Comparison of ENCODE assay signal across 8 mouse cellular contexts in genomic region chr6:29204932-29205614, GRCm38 (mm10). TPM values are rescaled to one million over a fixed set of nuclear protein-coding genes. Genes with fewer than 3 reads are reported as not detected.
A peak's percentile ranks its signal among the peaks of the same experiment; 100 is the strongest.
DNase-seq lines count a peak whose midpoint lies in the region; ATAC-seq and TF ChIP-seq lines count a peak whose summit lies in the region.

No protein-coding gene starts in this region.

- no peak overlapping the region for H3K4me3 ChIP-seq in embryonic fibroblast, embryonic 13.5 days (ENCODE audit: insufficient read depth, low read length)
- no peak overlapping the region for H3K4me3 ChIP-seq in hindbrain, embryonic 13.5 days
- no peak overlapping the region for H3K4me3 ChIP-seq in liver, embryonic 14.5 days (ENCODE audit: insufficient read depth in 1 of 2, low read depth in 2 of 2, low read length in 2 of 2)
- no peak overlapping the region for H3K4me3 ChIP-seq in neural tube, embryonic 11.5 days (ENCODE audit: low read depth, low read length)

- no peaks in the 10 kb centered on the region for H3K9me3 ChIP-seq in hindbrain, embryonic 13.5 days
- no peaks in the 10 kb centered on the region for H3K9me3 ChIP-seq in liver, embryonic 14.5 days (ENCODE audit: control insufficient read depth, low read length)
- no peaks in the 10 kb centered on the region for H3K9me3 ChIP-seq in neural tube, embryonic 11.5 days (ENCODE audit: control insufficient read depth, low read length)

- H3K36me3 ChIP-seq in hindbrain, embryonic 13.5 days, result peaks cover 68% of the 10 kb centered on the region
- H3K36me3 ChIP-seq in liver, embryonic 14.5 days (replicated peaks; ENCODE audit: control insufficient read depth, insufficient read depth, low read depth), result no peaks in the 10 kb centered on the region
- H3K36me3 ChIP-seq in neural tube, embryonic 11.5 days (ENCODE audit: control insufficient read depth, insufficient read depth, low read length), result peaks cover 2% of the 10 kb centered on the region

- no peak for TF ChIP-seq EP300 in liver, embryonic 14.5 days (IDR thresholded peaks at IDR 0.05; ENCODE audit: low read depth)

- no peak overlapping the region for H3K9ac ChIP-seq in hindbrain, embryonic 13.5 days
- H3K9ac ChIP-seq in liver, embryonic 14.5 days (replicated peaks), result no peak overlapping the region
- H3K9ac ChIP-seq in neural tube, embryonic 11.5 days (ENCODE audit: low read length), result no peak overlapping the region

- peak; percentile 31 for ATAC-seq in hindbrain, embryonic 13.5 days (ENCODE audit: low FRiP score)
- no peak for ATAC-seq in liver, embryonic 14.5 days (ENCODE audit: insufficient read depth)
- ATAC-seq in neural tube, embryonic 11.5 days (ENCODE audit: insufficient read depth, low FRiP score, low TSS enrichment), result no peak

- TF ChIP-seq POLR2A in embryonic fibroblast, embryonic 13.5 days (IDR thresholded peaks at IDR 0.05; ENCODE audit: low read depth, low read length), result no peak

- WGBS in hindbrain, embryonic 13.5 days, result 57% methylated on average over 15 of the region's 15 CpGs
- WGBS in liver, embryonic 14.5 days (ENCODE audit: insufficient replicate concordance), result 47% methylated on average over 15 of the region's 15 CpGs
- WGBS in neural tube, embryonic 11.5 days, result 58% methylated on average over 15 of the region's 15 CpGs

- no peak overlapping the region for H3K4me2 ChIP-seq in hindbrain, embryonic 13.5 days
- H3K4me2 ChIP-seq in liver, embryonic 14.5 days (ENCODE audit: low read depth), result no peak overlapping the region
- H3K4me2 ChIP-seq in neural tube, embryonic 11.5 days (ENCODE audit: low read depth), result no peak overlapping the region

- H3K27ac ChIP-seq in embryonic fibroblast, embryonic 13.5 days (ENCODE audit: insufficient read depth, low read length), result no peak overlapping the region
- no peak overlapping the region for H3K27ac ChIP-seq in hindbrain, embryonic 13.5 days
- no peak overlapping the region for H3K27ac ChIP-seq in liver, embryonic 14.5 days
- no peak overlapping the region for H3K27ac ChIP-seq in neural tube, embryonic 11.5 days (ENCODE audit: low read depth, low read length)

- peaks cover 9% of the 10 kb centered on the region; the same call in 1 of the 2 replicates for H3K27me3 ChIP-seq in hindbrain, embryonic 13.5 days
- no peaks in the 10 kb centered on the region for H3K27me3 ChIP-seq in liver, embryonic 14.5 days (ENCODE audit: control insufficient read depth, insufficient read depth, low read length)
- no peaks in the 10 kb centered on the region for H3K27me3 ChIP-seq in neural tube, embryonic 11.5 days (ENCODE audit: control insufficient read depth, insufficient read depth, low read length)

- peak; percentile 54; the same call in 1 of the 2 replicates for TF ChIP-seq CTCF in embryonic fibroblast, embryonic 13.5 days (IDR thresholded peaks at IDR 0.05; ENCODE audit: borderline replicate concordance, insufficient read depth, low read length)
- TF ChIP-seq CTCF in liver, embryonic 14.5 days (IDR thresholded peaks at IDR 0.05; ENCODE audit: low read depth), result peak; percentile 85

- peaks cover 5% of the 10 kb centered on the region; the same call in 1 of the 2 replicates for H3K4me1 ChIP-seq in embryonic fibroblast, embryonic 13.5 days (ENCODE audit: control insufficient read depth, insufficient read depth, low read length)
- H3K4me1 ChIP-seq in hindbrain, embryonic 13.5 days (replicated peaks), result peaks cover 15% of the 10 kb centered on the region
- no peaks in the 10 kb centered on the region for H3K4me1 ChIP-seq in liver, embryonic 14.5 days (replicated peaks; ENCODE audit: control insufficient read depth in 2 of 2, insufficient read depth in 2 of 2, low read length in 1 of 2)
- no peaks in the 10 kb centered on the region for H3K4me1 ChIP-seq in neural tube, embryonic 11.5 days (ENCODE audit: control insufficient read depth, insufficient read depth, low read length)

- peak; percentile 34 to 52 for DNase-seq in right cerebral cortex, adult 2 months (ENCODE audit: low spot score in 2 of 2)
- no peak for DNase-seq in right cerebral cortex, postnatal 36 days (ENCODE audit: low spot score in 2 of 2)
- peak; percentile 85 for DNase-seq in ZHBTc4 (ENCODE audit: low read depth, low spot score)
- DNase-seq in liver, embryonic 14.5 days (ENCODE audit: low read depth in 3 of 3, low spot score in 3 of 3), result no peak
- peak; percentile 70 for DNase-seq in neural tube, embryonic 11.5 days (ENCODE audit: low spot score)
- no peak for DNase-seq in urinary bladder, adult 18-20 months (ENCODE audit: low spot score in 2 of 2)

RNA-seq across cellular contexts. Expression of gene Impdh1, which starts 11.1 kb away (rescaled TPM):
- polyA plus RNA-seq in embryonic fibroblast, embryonic 13.5 days (2011; ENCODE audit: insufficient read length, low read depth, missing spikeins), result 34.4 and 36.5 TPM in 2 replicates
- 58.1 and 65.5 TPM in 2 replicates for polyA plus RNA-seq in hindbrain, embryonic 13.5 days (2015; fragmentation: Nextera tagmentation; extraction: Ambion mirVana)
- 5.2 and 5.3 TPM in 2 replicates for polyA plus RNA-seq in liver, embryonic 14.5 days (2012; rRNA removed)
- polyA plus RNA-seq in liver, embryonic 14.5 days (2014; fragmentation: Nextera tagmentation; extraction: Ambion mirVana), result 5.5 and 5.8 TPM in 2 replicates
- 50.7 and 56.5 TPM in 2 replicates for polyA plus RNA-seq in neural tube, embryonic 11.5 days (2014; fragmentation: Nextera tagmentation; extraction: Ambion mirVana)

RNA-seq across cellular contexts. Expression of gene Prrt4, which starts 25.7 kb away (rescaled TPM):
- 0.16 and 0.33 TPM in 2 replicates for polyA plus RNA-seq in embryonic fibroblast, embryonic 13.5 days (2011; ENCODE audit: insufficient read length, low read depth, missing spikeins)
- 4.7 and 4.8 TPM in 2 replicates for polyA plus RNA-seq in hindbrain, embryonic 13.5 days (2015; fragmentation: Nextera tagmentation; extraction: Ambion mirVana)
- 0.01 and 0.02 TPM in 2 replicates for polyA plus RNA-seq in liver, embryonic 14.5 days (2012; rRNA removed)
- not detected in 2 replicates for polyA plus RNA-seq in liver, embryonic 14.5 days (2014; fragmentation: Nextera tagmentation; extraction: Ambion mirVana)
- polyA plus RNA-seq in neural tube, embryonic 11.5 days (2014; fragmentation: Nextera tagmentation; extraction: Ambion mirVana), result 1.2 and 1.4 TPM in 2 replicates

RNA-seq across cellular contexts. Expression of gene Rbm28, which starts 40.3 kb away (rescaled TPM):
- 44.9 and 49.9 TPM in 2 replicates for polyA plus RNA-seq in embryonic fibroblast, embryonic 13.5 days (2011; ENCODE audit: insufficient read length, low read depth, missing spikeins)
- polyA plus RNA-seq in hindbrain, embryonic 13.5 days (2015; fragmentation: Nextera tagmentation; extraction: Ambion mirVana), result 41.2 and 41.5 TPM in 2 replicates
- 6.8 and 11.6 TPM in 2 replicates for polyA plus RNA-seq in liver, embryonic 14.5 days (2012; rRNA removed)
- 9.9 and 13.8 TPM in 2 replicates for polyA plus RNA-seq in liver, embryonic 14.5 days (2014; fragmentation: Nextera tagmentation; extraction: Ambion mirVana)
- polyA plus RNA-seq in neural tube, embryonic 11.5 days (2014; fragmentation: Nextera tagmentation; extraction: Ambion mirVana), result 70.7 and 71.3 TPM in 2 replicates

Comparison
In these comparisons a context has a peak if more than half of its experiments do, and no peak if none do; other contexts are left out.
1. DNase-seq: peak in right cerebral cortex, adult 2 months (2 of 2), ZHBTc4 (single experiment) and neural tube, embryonic 11.5 days (single experiment); none in right cerebral cortex, postnatal 36 days (0 of 2), liver, embryonic 14.5 days (0 of 3) and urinary bladder, adult 18-20 months (0 of 2).